Mouse (Mus musculus): Measurements from ENCODE around the gene Fyn. TPM values are rescaled to one million over a fixed set of nuclear protein-coding genes. Genes with fewer than 3 reads are reported as not detected.

The Fyn gene
- total RNA-seq, 4 experiments from 2014 or later = 113 to 122 (median 118) TPM

DNA sequence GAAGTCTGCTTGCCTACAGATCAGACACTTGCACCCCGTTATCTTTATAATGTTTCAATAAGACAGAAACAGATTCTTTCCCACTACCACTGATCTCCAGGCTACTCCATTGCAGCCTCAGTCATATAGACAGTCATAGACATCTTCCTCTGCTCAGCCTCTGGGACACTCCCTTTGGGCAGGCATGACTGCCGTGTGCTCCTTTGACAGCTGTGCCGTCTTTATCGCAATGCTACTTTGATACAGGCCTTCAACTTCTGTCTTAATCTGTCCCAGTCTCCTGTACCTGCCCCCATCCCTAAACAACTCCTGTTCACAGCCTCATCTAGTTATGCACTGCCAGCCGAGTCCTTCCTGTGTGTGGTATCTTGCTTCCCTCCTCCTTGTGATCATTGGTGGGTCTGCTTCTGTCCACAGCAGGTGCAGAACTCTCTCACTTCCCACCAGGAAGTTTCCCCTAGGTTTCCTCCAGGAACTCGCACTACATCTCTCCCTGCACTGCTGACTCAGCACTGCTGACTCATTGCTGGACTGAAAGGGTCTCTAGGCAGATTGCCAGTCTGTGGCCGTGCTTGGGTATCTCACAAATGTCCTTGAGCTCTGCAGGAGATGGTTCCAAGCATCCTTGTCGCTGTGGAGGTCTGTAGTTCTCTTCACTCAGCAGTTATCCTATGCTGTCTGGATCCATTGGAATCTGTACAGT lies 43.4 kb downstream of the Fyn start:
- no peak for DNase-seq (ENCODE audit: low spot score in 2 of 2)

GRCm38 (mm10) chr10:39412826-39413620 lies 44.4 kb downstream of the Fyn start:
- DNase-seq (ENCODE audit: low spot score in 2 of 2) = no peak

- no peak for DNase-seq (ENCODE audit: low spot score in 2 of 2)
These were observed 45.4 kb downstream of the Fyn start for GRCm38 (mm10) chr10:39414068-39414467.

GRCm38 (mm10) chr10:39415586-39415985 lies 46.9 kb downstream of the Fyn start:
- DNase-seq (ENCODE audit: low spot score in 2 of 2) = no peak

- no peak for DNase-seq (ENCODE audit: low spot score in 2 of 2)
These were observed 49.0 kb downstream of the Fyn start for GRCm38 (mm10) chr10:39417611-39418010.

DNA sequence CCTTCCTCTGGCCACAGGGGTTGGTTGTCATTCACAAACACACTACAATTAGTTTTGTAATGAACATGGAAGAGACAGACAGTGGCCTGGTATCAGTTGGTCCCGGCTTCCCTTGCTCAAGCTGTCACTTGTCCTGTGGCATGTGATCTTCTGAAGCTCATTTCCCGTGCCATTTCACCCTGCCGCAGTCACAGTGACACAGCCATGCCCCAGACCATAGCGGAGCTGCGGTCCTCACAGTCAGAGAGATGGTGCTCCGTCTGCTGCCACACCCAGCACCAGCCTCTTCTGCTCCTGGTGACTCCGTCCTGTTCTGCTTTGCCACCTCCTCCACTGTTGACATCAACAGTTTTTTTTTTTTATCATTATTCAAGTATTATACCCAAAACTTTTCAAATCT lies 49.7 kb downstream of the Fyn start:
- DNase-seq (ENCODE audit: low spot score in 2 of 2) = no peak

- DNase-seq (ENCODE audit: low spot score in 2 of 2) = peak in 1 of 2 experiments; percentile 41
These were observed 52.4 kb downstream of the Fyn start for GRCm38 (mm10) chr10:39420842-39421617.

DNA sequence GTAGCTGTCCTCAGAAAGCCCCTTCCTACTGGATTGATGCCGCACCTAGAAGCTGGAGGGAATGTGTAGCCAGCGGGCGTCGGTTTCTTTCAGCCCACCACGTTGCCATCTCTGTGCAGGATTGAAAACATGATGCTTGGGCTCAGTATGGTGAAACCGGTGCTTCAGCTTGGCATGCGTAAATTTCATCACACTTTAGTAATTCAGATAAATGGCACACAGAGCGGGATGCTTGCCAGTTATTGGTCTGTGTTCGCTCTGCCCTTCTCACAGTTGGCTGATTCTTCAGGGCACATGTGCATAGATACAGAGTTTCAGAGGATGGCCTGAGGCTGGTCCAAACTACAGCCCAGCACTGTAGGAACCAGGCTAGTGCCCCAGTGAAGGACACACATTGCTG lies 53.1 kb downstream of the Fyn start:
- no peak for DNase-seq (ENCODE audit: low spot score in 2 of 2)

DNA sequence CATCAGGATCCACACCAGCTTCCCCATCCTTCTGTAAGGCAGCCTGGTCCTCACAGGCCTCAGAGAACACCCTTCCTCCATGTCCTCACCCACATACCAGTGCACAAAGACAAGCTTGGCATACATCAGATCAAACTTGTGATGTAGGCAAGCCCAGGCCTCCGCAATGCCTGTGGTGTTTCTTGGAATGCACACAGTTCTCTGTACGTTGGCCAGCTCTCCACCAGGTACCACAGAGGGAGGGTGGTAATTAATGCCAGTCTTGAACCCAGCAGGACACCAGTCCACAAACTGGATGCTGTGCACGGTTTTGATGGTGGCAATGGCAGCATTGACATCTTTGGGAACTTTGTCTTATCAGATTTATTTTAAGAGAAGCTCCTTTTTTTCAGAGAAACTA lies 56.0 kb downstream of the Fyn start:
- DNase-seq (ENCODE audit: low spot score in 2 of 2) = no peak

DNA sequence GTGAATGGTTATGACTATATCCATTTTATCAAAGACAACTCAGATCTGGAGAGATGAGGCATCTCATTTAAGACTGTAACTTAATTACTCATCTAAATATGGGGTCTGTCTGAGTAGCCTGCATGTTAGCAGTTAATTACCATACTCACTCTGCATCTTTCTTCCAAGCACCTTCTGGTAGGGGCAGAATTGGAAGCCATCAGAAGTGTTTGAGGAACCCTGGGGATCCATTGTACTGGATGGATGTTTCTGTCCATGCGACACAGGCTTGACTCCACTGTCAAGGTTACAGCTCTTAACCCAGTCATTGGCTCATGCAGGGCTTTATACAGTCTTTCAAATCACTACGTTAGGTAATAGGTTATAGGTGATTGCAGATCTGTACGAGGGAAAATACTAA lies 57.4 kb downstream of the Fyn start:
- no peak for DNase-seq (ENCODE audit: low spot score in 2 of 2)

GRCm38 (mm10) chr10:39426833-39427490 lies 58.3 kb downstream of the Fyn start:
- no peak for DNase-seq (ENCODE audit: low spot score in 2 of 2)

- no peak for DNase-seq (ENCODE audit: low spot score in 2 of 2)
These were observed 61.0 kb downstream of the Fyn start for GRCm38 (mm10) chr10:39429661-39430060.

DNA sequence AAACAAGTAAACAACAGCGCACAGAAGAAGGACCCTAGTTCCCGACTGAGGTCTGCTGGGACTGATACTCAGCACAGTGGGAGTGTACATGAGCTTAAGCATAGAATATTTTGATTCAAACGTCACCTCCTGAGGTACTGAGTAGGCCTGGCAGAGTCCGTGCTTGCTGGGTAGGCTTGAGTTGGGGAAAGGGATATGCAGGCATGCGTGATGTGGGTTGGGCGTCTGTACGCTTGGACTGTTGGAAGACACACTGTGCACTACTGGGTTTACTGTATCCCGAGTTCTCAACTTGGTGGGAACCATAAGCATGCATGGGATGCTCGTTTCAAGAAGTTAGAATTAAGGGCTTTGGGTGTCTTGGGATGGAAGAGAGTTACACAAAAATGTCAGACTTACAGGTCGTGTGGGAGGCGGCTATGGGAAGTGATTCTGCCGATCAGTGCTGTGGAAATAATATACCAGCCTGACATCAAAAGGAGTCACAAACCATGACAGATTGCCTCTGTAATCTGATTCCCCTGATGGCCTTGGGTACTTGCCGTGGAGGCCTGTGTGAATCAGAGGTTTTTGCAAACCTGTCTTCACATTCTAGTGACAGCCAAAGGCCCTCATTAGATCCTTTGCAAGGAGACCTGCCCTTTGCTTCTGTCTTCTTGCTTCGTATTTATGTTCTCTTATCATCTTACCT lies 61.6 kb downstream of the Fyn start:
- DNase-seq (ENCODE audit: low spot score in 2 of 2) = no peak

GRCm38 (mm10) chr10:39431265-39431664 lies 62.6 kb downstream of the Fyn start:
- no peak for DNase-seq (ENCODE audit: low spot score in 2 of 2)

DNA sequence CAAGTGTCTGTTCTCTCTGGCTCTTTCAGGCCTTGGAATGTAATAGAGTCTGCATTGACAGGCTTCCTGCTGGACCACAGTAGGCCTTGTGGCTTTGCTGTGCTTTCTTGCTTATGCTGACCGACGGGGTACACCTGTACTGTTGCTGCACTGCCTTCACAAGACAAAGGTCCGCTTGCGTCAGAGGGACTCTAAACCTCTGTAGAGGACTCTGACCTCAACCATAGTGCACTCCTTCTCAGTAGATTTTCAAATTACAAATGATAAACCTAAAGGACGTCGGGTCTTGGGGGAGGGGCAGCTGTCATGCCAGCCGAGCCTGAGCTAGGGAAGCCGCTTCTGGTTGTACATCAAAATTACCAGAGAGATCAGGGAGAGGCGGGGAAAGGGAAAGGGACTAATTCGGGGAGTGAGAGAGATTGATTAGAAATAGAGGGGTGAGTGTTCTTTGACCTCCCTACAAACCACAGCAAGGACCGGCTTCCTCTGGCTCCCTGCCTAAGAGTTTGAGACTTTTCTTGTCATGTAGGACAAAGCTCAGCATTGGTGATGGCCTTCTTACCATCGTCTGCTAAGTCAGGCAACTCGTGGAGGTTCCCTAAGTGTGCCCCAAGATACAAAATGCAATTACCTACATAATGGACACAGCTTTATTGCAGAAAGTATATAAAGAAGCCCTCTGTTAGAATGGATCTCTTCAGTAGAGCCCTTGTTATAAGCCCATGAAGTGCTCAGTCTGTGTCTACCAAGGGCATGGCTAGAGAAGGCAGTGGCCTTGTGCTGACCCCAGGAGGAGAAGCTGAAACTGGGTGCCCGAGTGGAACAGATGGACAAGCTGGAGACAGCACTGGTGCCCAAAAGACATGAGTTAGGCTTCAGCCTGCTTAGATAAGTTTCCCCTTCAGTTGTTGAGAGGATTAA lies 64.3 kb downstream of the Fyn start:
- no peak for DNase-seq (ENCODE audit: low spot score in 2 of 2)

- no peak for DNase-seq (ENCODE audit: low spot score in 2 of 2)
These were observed 65.2 kb downstream of the Fyn start for GRCm38 (mm10) chr10:39433893-39434292.

DNA sequence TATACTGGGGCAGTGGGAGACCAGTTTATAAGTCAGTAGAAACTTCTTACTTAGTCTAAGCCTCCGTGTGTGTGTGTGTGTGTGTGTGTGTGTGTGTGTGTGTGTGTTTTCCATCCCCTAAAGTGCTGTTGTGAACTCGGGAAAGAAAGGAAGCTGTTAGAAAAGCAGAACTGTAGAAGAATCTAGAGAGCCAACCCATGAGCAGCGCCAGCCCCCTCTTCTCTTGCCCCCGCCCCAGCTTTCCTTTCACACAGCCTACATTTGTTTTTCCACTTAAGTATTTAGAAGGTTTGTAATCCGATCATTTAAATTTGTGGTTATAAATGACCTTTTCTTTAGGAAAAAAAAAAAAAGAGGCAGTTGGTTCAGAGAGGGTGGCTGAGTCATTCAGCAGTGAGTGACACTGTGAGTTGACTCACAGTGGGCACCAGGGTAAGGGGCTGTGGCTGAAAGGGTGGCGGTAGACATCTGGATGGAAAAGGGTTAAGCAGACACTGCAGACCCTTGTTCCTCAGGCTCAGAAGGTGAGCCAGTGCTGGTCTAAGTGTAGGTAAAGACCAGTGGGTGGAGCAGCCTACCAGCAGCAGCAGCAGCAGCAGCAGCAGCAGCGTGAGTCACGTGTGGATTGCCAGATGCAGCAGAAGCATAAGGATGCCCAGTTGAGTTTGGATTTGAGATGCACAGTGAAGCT lies 66.2 kb downstream of the Fyn start:
- no peak for DNase-seq (ENCODE audit: low spot score in 2 of 2)

- no peak for DNase-seq (ENCODE audit: low spot score in 2 of 2)
These were observed 70.2 kb downstream of the Fyn start for GRCm38 (mm10) chr10:39438905-39439304.

- DNase-seq (ENCODE audit: low spot score in 2 of 2) = no peak
These were observed 71.9 kb downstream of the Fyn start for GRCm38 (mm10) chr10:39440506-39440905.

All from layer of hippocampus, adult 8-10 months (tissue).